Mouse (Mus musculus) embryonic facial prominence, embryonic 11.5 days (tissue): ENCODE data around the gene Fdps. TPM values are rescaled to one million over a fixed set of nuclear protein-coding genes. Genes with fewer than 3 reads are reported as not detected.
A peak's percentile ranks its signal among the peaks of the same experiment; 100 is the strongest.
"Not testable (repeated sequence)": the region's sequence is repeated elsewhere in the genome, so short reads cannot be mapped to it uniquely, and the experiment has no call there.

Source experiments
- ATAC-seq: fragments of 200-750 bp; cut with Nextera tagmentation; replicated peaks from 2 replicates; pipeline ENCODE4 v1.8.0; 2017; ENCODE audit warnings: low read depth; ENCODE audit not compliant: insufficient number of reproducible peaks, low FRiP score, low TSS enrichment
- DNase-seq: peaks from one replicate; pipeline ENCODE4 v3.0.0-alpha.2; 2015; ENCODE audit warnings: low spot score
- H3K27ac ChIP-seq: fragments of 300-500 bp; sonication (generic); replicated peaks from 2 replicates; pipeline ENCODE4 v1.5.1; 2014; ENCODE audit warnings: mild to moderate bottlenecking, low read depth, low read length, control low read depth
- H3K27me3 ChIP-seq: fragments of 300-500 bp; sonication (generic); 2 replicates; pipeline ENCODE4 v1.6.1; 2014; ENCODE audit warnings: mild to moderate bottlenecking, low read length, moderate library complexity, mixed read lengths; ENCODE audit not compliant: control insufficient read depth, insufficient read depth
- H3K36me3 ChIP-seq: fragments of 300-500 bp; sonication (generic); replicated peaks from 2 replicates; pipeline ENCODE4 v1.6.1; 2014; ENCODE audit warnings: low read depth, mild to moderate bottlenecking, low read length, moderate library complexity, mixed read lengths; ENCODE audit not compliant: control insufficient read depth, insufficient read depth
- H3K4me1 ChIP-seq: fragments of 300-500 bp; sonication (generic); 2 replicates; pipeline ENCODE4 v1.6.1; 2014; ENCODE audit warnings: low read length, mixed read lengths; ENCODE audit not compliant: control insufficient read depth, insufficient read depth
- H3K4me2 ChIP-seq: fragments of 300-500 bp; sonication (generic); 2 replicates; pipeline ENCODE4 v1.6.1; 2014; ENCODE audit warnings: low read depth, mild to moderate bottlenecking, control low read depth, low read length, moderate library complexity
- H3K4me3 ChIP-seq: fragments of 300-500 bp; sonication (generic); 2 replicates; pipeline ENCODE4 v1.5.1; 2014; ENCODE audit warnings: low read depth, low read length, control low read depth
- H3K9ac ChIP-seq: fragments of 300-500 bp; sonication (generic); replicated peaks from 2 replicates; pipeline ENCODE4 v1.6.1; 2014; ENCODE audit warnings: mild to moderate bottlenecking, control low read depth, low read length
- H3K9me3 ChIP-seq: fragments of 300-500 bp; sonication (generic); replicated peaks from 2 replicates; pipeline ENCODE4 v1.6.1; 2016; ENCODE audit warnings: mild to moderate bottlenecking, low read length, inconsistent platforms, mixed read lengths; ENCODE audit not compliant: control insufficient read depth
- WGBS: fragments of 180-500 bp; shearing (Covaris S2); extraction: QIAGEN DNeasy Blood & Tissue Kit; methylation state at CpG from one replicate; pipeline ENCODE4 v1.1.7; 2014; 5-methylcytosine and 5-hydroxymethylcytosine counted together
- polyA plus RNA-seq: library from polyadenylated mRNA; unstranded; fragments of >200 nt; fragmentation: Nextera tagmentation; extraction: Ambion mirVana; gene quantifications from 2 replicates; pipeline ENCODE4 v1.2.1, GENCODE M21; 2014

The Fdps gene
- polyA plus RNA-seq, 1 experiment from 2014 or later: 299 TPM

- 62% methylated on average over 14 of the region's 14 CpGs for WGBS
- no peaks in the 10 kb centered on the region for H3K9me3 ChIP-seq
- no peaks in the 10 kb centered on the region for H3K36me3 ChIP-seq
- no peak overlapping the region for H3K27ac ChIP-seq
- H3K27me3 ChIP-seq: peaks cover 9% of the 10 kb centered on the region
- H3K9ac ChIP-seq: no peak overlapping the region; the same call in 1 of the 2 replicates
- H3K4me1 ChIP-seq: no peaks in the 10 kb centered on the region; the same call in 1 of the 2 replicates
- H3K4me3 ChIP-seq: peak overlapping the region; percentile 61
- DNase-seq (no peak), ATAC-seq (no peak)
- H3K4me2 ChIP-seq: peak overlapping the region; percentile 100
Measured at GRCm38 (mm10) chr3:89088974-89089373, 12.8 kb downstream of the Fdps start.

GRCm38 (mm10) chr3:89087338-89088110 lies 14.2 kb downstream of the Fdps start:
- H3K4me3 ChIP-seq: no peak overlapping the region
- H3K4me1 ChIP-seq: no peaks in the 10 kb centered on the region; the same call in 1 of the 2 replicates
- H3K9me3 ChIP-seq: no peaks in the 10 kb centered on the region
- peak overlapping the region; percentile 34; the same call in 1 of the 2 replicates for H3K4me2 ChIP-seq
- H3K27ac ChIP-seq: no peak overlapping the region
- H3K36me3 ChIP-seq: no peaks in the 10 kb centered on the region
- DNase-seq (peak; percentile 88), ATAC-seq (no peak)
- peak overlapping the region; percentile 22; the same call in 1 of the 2 replicates for H3K9ac ChIP-seq
- H3K27me3 ChIP-seq: peaks cover 8% of the 10 kb centered on the region
- 28% methylated on average over 21 of the region's 21 CpGs for WGBS

GRCm38 (mm10) chr3:89084654-89085190 lies 17.0 kb downstream of the Fdps start:
- Histone ChIP-seq H3K27ac (no peak overlapping the region), H3K36me3 (peaks cover under 1% of the 10 kb centered on the region; the same call in 1 of the 2 replicates), H3K9me3 (no peaks in the 10 kb centered on the region), H3K27me3 (peaks cover 3% of the 10 kb centered on the region), H3K4me2 (no peak overlapping the region), H3K4me3 (no peak overlapping the region), H3K9ac (no peak overlapping the region), H3K4me1 (no peaks in the 10 kb centered on the region; the same call in 1 of the 2 replicates)
- 83% methylated on average over 12 of the region's 12 CpGs for WGBS
- DNase-seq: no peak
- ATAC-seq: no peak

GRCm38 (mm10) chr3:89084133-89084532 lies 17.6 kb downstream of the Fdps start:
- H3K4me2 ChIP-seq: no peak overlapping the region
- WGBS: 85% methylated on average over 2 of the region's 2 CpGs
- no peak overlapping the region for H3K4me3 ChIP-seq
- no peaks in the 10 kb centered on the region; the same call in 1 of the 2 replicates for H3K4me1 ChIP-seq
- no peaks in the 10 kb centered on the region for H3K9me3 ChIP-seq
- peaks cover 2% of the 10 kb centered on the region; the same call in 1 of the 2 replicates for H3K36me3 ChIP-seq
- no peak overlapping the region for H3K27ac ChIP-seq
- no peak overlapping the region for H3K9ac ChIP-seq
- DNase-seq (no peak), ATAC-seq (no peak)
- peaks cover 2% of the 10 kb centered on the region for H3K27me3 ChIP-seq

- DNase-seq, H3K36me3 ChIP-seq, ATAC-seq, H3K9me3 ChIP-seq, H3K27me3 ChIP-seq, H3K9ac ChIP-seq, H3K4me1 ChIP-seq, H3K4me3 ChIP-seq, H3K4me2 ChIP-seq, H3K27ac ChIP-seq: not testable (repeated sequence)
Measured at GRCm38 (mm10) chr3:89082287-89082686, 19.5 kb downstream of the Fdps start.

- DNase-seq (no peak), ATAC-seq (no peak)
- no peak overlapping the region for H3K9ac ChIP-seq
- H3K27me3 ChIP-seq: no peaks in the 10 kb centered on the region
- H3K4me2 ChIP-seq: no peak overlapping the region
- no peaks in the 10 kb centered on the region for H3K4me1 ChIP-seq
- WGBS: 91% methylated on average over 9 of the region's 9 CpGs
- no peak overlapping the region for H3K4me3 ChIP-seq
- no peaks in the 10 kb centered on the region for H3K9me3 ChIP-seq
- no peak overlapping the region for H3K27ac ChIP-seq
- H3K36me3 ChIP-seq: peaks cover 5% of the 10 kb centered on the region
Measured at GRCm38 (mm10) chr3:89077383-89077782, 24.4 kb downstream of the Fdps start.

GRCm38 (mm10) chr3:89067265-89067664 lies 34.5 kb downstream of the Fdps start:
- Histone ChIP-seq H3K9ac (no peak overlapping the region), H3K4me3 (no peak overlapping the region), H3K36me3 (peaks cover 24% of the 10 kb centered on the region), H3K27ac (no peak overlapping the region), H3K9me3 (no peaks in the 10 kb centered on the region), H3K4me1 (no peaks in the 10 kb centered on the region), H3K27me3 (no peaks in the 10 kb centered on the region), H3K4me2 (no peak overlapping the region)
- no peak for DNase-seq
- no peak for ATAC-seq

- H3K4me2 ChIP-seq: no peak overlapping the region
- H3K36me3 ChIP-seq: peaks cover 23% of the 10 kb centered on the region
- DNase-seq (no peak), ATAC-seq (no peak)
- 80% methylated on average over 3 of the region's 3 CpGs for WGBS
- H3K27me3 ChIP-seq: no peaks in the 10 kb centered on the region
- H3K4me1 ChIP-seq: no peaks in the 10 kb centered on the region
- no peak overlapping the region for H3K9ac ChIP-seq
- no peak overlapping the region for H3K27ac ChIP-seq
- no peaks in the 10 kb centered on the region for H3K9me3 ChIP-seq
- no peak overlapping the region for H3K4me3 ChIP-seq
Measured at GRCm38 (mm10) chr3:89061696-89062095, 40.1 kb downstream of the Fdps start.
